Mouse (Mus musculus) heart, adult 2 months (tissue): ENCODE results near the gene Celf2. TPM values are rescaled to one million over a fixed set of nuclear protein-coding genes. Genes with fewer than 3 reads are reported as not detected.

ENCODE experiments used
- DNase-seq, 2 experiments: peaks; one replicate each; pipeline ENCODE4 v3.0.0; 2021
- H3K27ac ChIP-seq: fragments of 200-600 bp; 2 replicates; pipeline ENCODE4 v1.8.1; 2022
- H3K27me3 ChIP-seq: fragments of 200-500 bp; 2 replicates; pipeline ENCODE4 v1.6.1; 2012; ENCODE audit warnings: mild to moderate bottlenecking, low read length, inconsistent platforms, mixed read lengths; ENCODE audit not compliant: control insufficient read depth, insufficient read depth
- H3K36me3 ChIP-seq: fragments of 200-500 bp; 2 replicates; pipeline ENCODE4 v1.6.1; 2012; ENCODE audit warnings: low read length, inconsistent platforms; ENCODE audit not compliant: control insufficient read depth, insufficient read depth
- H3K4me1 ChIP-seq: fragments of 200-500 bp; 2 replicates; pipeline ENCODE4 v1.6.1; 2011; ENCODE audit warnings: low read length; ENCODE audit not compliant: control insufficient read depth, insufficient read depth
- H3K4me3 ChIP-seq: fragments of 200-600 bp; 2 replicates; pipeline ENCODE4 v1.8.1; 2022
- H3K79me2 ChIP-seq: fragments of 200-500 bp; replicated peaks from 2 replicates; pipeline ENCODE4 v1.6.1; 2012; ENCODE audit warnings: mild to moderate bottlenecking, inconsistent platforms, low read length, moderate library complexity, mixed read lengths; ENCODE audit not compliant: control insufficient read depth, insufficient read depth
- H3K9ac ChIP-seq: fragments of 200-500 bp; 2 replicates; pipeline ENCODE4 v1.6.1; 2012; ENCODE audit warnings: low read depth, mild to moderate bottlenecking, control low read depth, inconsistent platforms, low read length, mixed read lengths
- CTCF ChIP-seq: fragments of 200-600 bp; IDR thresholded peaks from 2 replicates; pipeline ENCODE4 v1.8.1; 2022; ENCODE audit warnings: antibody characterized with exemption, mild to moderate bottlenecking, moderate library complexity
- EP300 ChIP-seq: fragments of 200-500 bp; IDR thresholded peaks from 2 replicates; pipeline ENCODE4 v1.6.1; 2011; ENCODE audit warnings: low read depth, low read length, control low read depth; ENCODE audit not compliant: insufficient read depth
- POLR2A ChIP-seq: fragments of 200-500 bp; IDR thresholded peaks from 2 replicates; pipeline ENCODE4 v1.6.1; 2011; ENCODE audit warnings: mild to moderate bottlenecking, low read depth, low read length, control low read depth; ENCODE audit not compliant: insufficient read depth
- WGBS: fragments of 180-500 bp; shearing (Covaris S2); methylation state at CpG from one replicate; pipeline ENCODE4 v1.1.7; 2018; 5-methylcytosine and 5-hydroxymethylcytosine counted together
- intact Hi-C: fragments of 180-260 bp; cut with DNase I; formaldehyde crosslinking; loops from one replicate; pipeline ENCODE4 v1.15.1; 2025
- polyA plus RNA-seq: library from polyadenylated mRNA; depleted of rRNA; stranded (reverse); fragments of >200 nt; gene quantifications from 2 replicates; pipeline ENCODE4 v1.2.3, GENCODE M21; 2012
- total RNA-seq, 2 experiments: library from RNA; stranded (reverse); gene quantifications; 2 replicates each; pipeline ENCODE4 v1.2.3; 2021

Gene Celf2
- total and polyA plus RNA-seq, 3 experiments, result 38.1 to 63.9 (median 56.7) TPM

GRCm38 (mm10) chr2:6598124-6598878, 911.1 kb downstream of the Celf2 start:
- 82% methylated on average over 8 of the region's 8 CpGs for WGBS
- no peak overlapping the region for H3K9ac ChIP-seq
- no peak overlapping the region for H3K4me3 ChIP-seq
- no peak overlapping the region for H3K27ac ChIP-seq
- no peaks in the 10 kb centered on the region for H3K79me2 ChIP-seq
- no peak for DNase-seq
- H3K36me3 ChIP-seq, result no peaks in the 10 kb centered on the region; the same call in 1 of the 2 replicates
- H3K27me3 ChIP-seq, result no peaks in the 10 kb centered on the region
- TF ChIP-seq EP300 (no peak), CTCF (no peak), POLR2A (no peak)
- intact Hi-C loops, result no loop called here
- no peaks in the 10 kb centered on the region for H3K4me1 ChIP-seq

GRCm38 (mm10) chr2:6594736-6595135, 914.6 kb downstream of the Celf2 start:
- H3K27ac ChIP-seq, result no peak overlapping the region
- no peaks in the 10 kb centered on the region for H3K79me2 ChIP-seq
- intact Hi-C loops, result no loop called here
- H3K9ac ChIP-seq, result no peak overlapping the region
- TF ChIP-seq POLR2A, result no peak
- TF ChIP-seq EP300, result no peak
- no peak for TF ChIP-seq CTCF
- WGBS, result 28% methylated on average over 1 of the region's 1 CpGs
- no peaks in the 10 kb centered on the region; the same call in 1 of the 2 replicates for H3K36me3 ChIP-seq
- no peaks in the 10 kb centered on the region for H3K27me3 ChIP-seq
- no peak overlapping the region for H3K4me3 ChIP-seq
- H3K4me1 ChIP-seq, result no peaks in the 10 kb centered on the region
- DNase-seq, result no peak

GRCm38 (mm10) chr2:6594160-6594559, 915.2 kb downstream of the Celf2 start:
- no peak for DNase-seq
- WGBS, result 85% methylated on average over 3 of the region's 3 CpGs
- no peaks in the 10 kb centered on the region for H3K27me3 ChIP-seq
- no peaks in the 10 kb centered on the region for H3K79me2 ChIP-seq
- no peak overlapping the region for H3K4me3 ChIP-seq
- TF ChIP-seq EP300 (no peak), POLR2A (no peak), CTCF (no peak)
- no peaks in the 10 kb centered on the region for H3K4me1 ChIP-seq
- H3K36me3 ChIP-seq, result no peaks in the 10 kb centered on the region; the same call in 1 of the 2 replicates
- no peak overlapping the region for H3K9ac ChIP-seq
- intact Hi-C loops, result no loop called here
- H3K27ac ChIP-seq, result no peak overlapping the region

GRCm38 (mm10) chr2:6593739-6594138, 915.6 kb downstream of the Celf2 start:
- H3K79me2 ChIP-seq, result no peaks in the 10 kb centered on the region
- no peaks in the 10 kb centered on the region for H3K4me1 ChIP-seq
- TF ChIP-seq CTCF (no peak), POLR2A (no peak), EP300 (no peak)
- intact Hi-C loops, result no loop called here
- no peak for DNase-seq
- H3K27me3 ChIP-seq, result no peaks in the 10 kb centered on the region
- 80% methylated on average over 14 of the region's 14 CpGs for WGBS
- H3K36me3 ChIP-seq, result no peaks in the 10 kb centered on the region; the same call in 1 of the 2 replicates
- no peak overlapping the region for H3K9ac ChIP-seq
- no peak overlapping the region for H3K4me3 ChIP-seq
- H3K27ac ChIP-seq, result no peak overlapping the region

GRCm38 (mm10) chr2:6586122-6586681, 923.2 kb downstream of the Celf2 start:
- TF ChIP-seq POLR2A (no peak), EP300 (no peak), CTCF (no peak)
- H3K4me3 ChIP-seq, result no peak overlapping the region
- H3K36me3 ChIP-seq, result no peaks in the 10 kb centered on the region
- DNase-seq, result no peak
- H3K27me3 ChIP-seq, result no peaks in the 10 kb centered on the region
- H3K9ac ChIP-seq, result no peak overlapping the region
- no peaks in the 10 kb centered on the region for H3K79me2 ChIP-seq
- H3K4me1 ChIP-seq, result no peaks in the 10 kb centered on the region
- no peak overlapping the region for H3K27ac ChIP-seq
- intact Hi-C loops, result no loop called here
- WGBS, result 95% methylated on average over 10 of the region's 10 CpGs

- H3K27ac ChIP-seq, result no peak overlapping the region
- no peak for DNase-seq
- no peaks in the 10 kb centered on the region for H3K27me3 ChIP-seq
- H3K36me3 ChIP-seq, result no peaks in the 10 kb centered on the region
- H3K9ac ChIP-seq, result no peak overlapping the region
- intact Hi-C loops, result no loop called here
- TF ChIP-seq CTCF (no peak), POLR2A (no peak), EP300 (no peak)
- no peak overlapping the region for H3K4me3 ChIP-seq
- H3K79me2 ChIP-seq, result no peaks in the 10 kb centered on the region
- 63% methylated on average over 7 of the region's 7 CpGs for WGBS
- H3K4me1 ChIP-seq, result no peaks in the 10 kb centered on the region
These were observed 924.2 kb downstream of the Celf2 start for GRCm38 (mm10) chr2:6585069-6585754.
